Mouse (Mus musculus) liver, embryonic 13.5 days (tissue): ENCODE data around the gene Zfp534. TPM values are rescaled to one million over a fixed set of nuclear protein-coding genes. Genes with fewer than 3 reads are reported as not detected.
"Not testable (repeated sequence)": the region's sequence is repeated elsewhere in the genome, so short reads cannot be mapped to it uniquely, and the experiment has no call there.

Experiments
- ATAC-seq: fragments of 200-750 bp; cut with Nextera tagmentation; 2 replicates; pipeline ENCODE4 v1.8.0; 2017; ENCODE audit warnings: low read depth, mild to moderate bottlenecking, moderate number of reproducible peaks, moderate library complexity
- DNase-seq: peaks from one replicate; pipeline ENCODE4 v3.0.0; 2022
- H3K27ac ChIP-seq: fragments of 300-500 bp; sonication (generic); 2 replicates; pipeline ENCODE4 v1.5.1; 2015; ENCODE audit warnings: moderate library complexity, mild to moderate bottlenecking, inconsistent platforms
- H3K27me3 ChIP-seq: fragments of 300-500 bp; sonication (generic); 2 replicates; pipeline ENCODE4 v1.6.1; 2015; ENCODE audit warnings: mild to moderate bottlenecking, inconsistent platforms
- H3K36me3 ChIP-seq: fragments of 300-500 bp; sonication (generic); 2 replicates; pipeline ENCODE4 v1.6.1; 2015; ENCODE audit warnings: mild to moderate bottlenecking, inconsistent platforms
- H3K4me1 ChIP-seq: fragments of 300-500 bp; sonication (generic); replicated peaks from 2 replicates; pipeline ENCODE4 v1.6.1; 2015; ENCODE audit warnings: inconsistent platforms
- H3K4me2 ChIP-seq: fragments of 300-500 bp; sonication (generic); 2 replicates; pipeline ENCODE4 v1.6.1; 2015; ENCODE audit warnings: inconsistent platforms, mild to moderate bottlenecking, moderate library complexity
- H3K4me3 ChIP-seq: fragments of 300-500 bp; sonication (generic); replicated peaks from 2 replicates; pipeline ENCODE4 v1.5.1; 2015; ENCODE audit warnings: mild to moderate bottlenecking, inconsistent platforms
- H3K9ac ChIP-seq: fragments of 300-500 bp; sonication (generic); 2 replicates; pipeline ENCODE4 v1.6.1; 2015; ENCODE audit warnings: mild to moderate bottlenecking, inconsistent platforms
- H3K9me3 ChIP-seq: fragments of 300-500 bp; sonication (generic); replicated peaks from 2 replicates; pipeline ENCODE4 v1.6.1; 2016; ENCODE audit warnings: inconsistent platforms
- WGBS: fragments of 180-500 bp; shearing (Covaris S2); methylation state at CpG from one replicate; pipeline ENCODE4 v1.1.7; 2015; ENCODE audit not compliant: insufficient replicate concordance; 5-methylcytosine and 5-hydroxymethylcytosine counted together
- polyA plus RNA-seq: library from polyadenylated mRNA; unstranded; fragments of >200 nt; fragmentation: Nextera tagmentation; extraction: Ambion mirVana; gene quantifications from 2 replicates; pipeline ENCODE4 v1.2.1, GENCODE M21; 2015

Gene Zfp534
- polyA plus RNA-seq = not detected in 2 replicates

GRCm38 (mm10) chr4:147702453-147702852, at the start of gene Zfp534:
Zfp534 (minus strand) TSS chr4:147702553.
- 56% methylated on average over 1 of the region's 3 CpGs for WGBS

GRCm38 (mm10) chr4:147746255-147746654, 43.9 kb upstream of the Zfp534 start:
- not testable (repeated sequence) for ATAC-seq, H3K4me2 ChIP-seq, H3K27me3 ChIP-seq, H3K4me3 ChIP-seq, H3K4me1 ChIP-seq, H3K36me3 ChIP-seq, DNase-seq, H3K9me3 ChIP-seq, H3K9ac ChIP-seq, H3K27ac ChIP-seq
- 80% methylated on average over 14 of the region's 15 CpGs for WGBS

More at GRCm38 (mm10) chr4:147702453-147702852, at the start of gene Zfp534:
- H3K4me2 ChIP-seq, H3K27ac ChIP-seq, H3K27me3 ChIP-seq, H3K36me3 ChIP-seq, DNase-seq, ATAC-seq, H3K4me3 ChIP-seq, H3K9me3 ChIP-seq, H3K9ac ChIP-seq, H3K4me1 ChIP-seq: not testable (repeated sequence)

GRCm38 (mm10) chr4:147738636-147739369, 36.5 kb upstream of the Zfp534 start:
- Histone ChIP-seq H3K4me2 (peak overlapping the region; percentile 66), H3K4me3 (peak overlapping the region; percentile 50)
- H3K27me3 ChIP-seq, H3K27ac ChIP-seq, H3K9me3 ChIP-seq, H3K36me3 ChIP-seq, H3K4me1 ChIP-seq, DNase-seq, H3K9ac ChIP-seq, ATAC-seq: not testable (repeated sequence)
- WGBS = 24% methylated on average over 63 of the region's 63 CpGs

DNA sequence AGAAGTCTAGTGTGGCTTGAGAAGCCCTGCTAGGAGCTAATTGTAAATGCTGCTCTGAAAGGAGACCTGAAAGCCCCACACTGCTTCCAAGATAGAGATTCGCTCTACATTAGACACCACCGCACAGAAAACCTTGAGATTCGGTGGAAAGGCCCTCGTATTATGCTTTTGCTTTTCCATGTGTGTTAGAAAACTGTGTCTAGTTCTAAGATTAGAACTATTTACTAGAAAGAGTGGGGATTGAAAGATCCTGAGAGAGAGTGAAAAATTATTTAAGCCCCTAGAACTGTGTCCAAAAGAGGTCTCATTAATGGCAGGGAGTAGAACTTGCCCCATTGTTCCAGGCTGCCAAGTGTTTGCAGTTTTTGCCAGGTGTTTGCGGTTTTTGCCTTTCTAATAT, 47.1 kb downstream of the Zfp534 start:
- H3K36me3 ChIP-seq, DNase-seq, H3K27me3 ChIP-seq, ATAC-seq, H3K4me2 ChIP-seq, H3K27ac ChIP-seq, H3K9me3 ChIP-seq, H3K4me3 ChIP-seq, H3K4me1 ChIP-seq, H3K9ac ChIP-seq: not testable (repeated sequence)
- 67% methylated on average over 5 of the region's 5 CpGs for WGBS

DNA sequence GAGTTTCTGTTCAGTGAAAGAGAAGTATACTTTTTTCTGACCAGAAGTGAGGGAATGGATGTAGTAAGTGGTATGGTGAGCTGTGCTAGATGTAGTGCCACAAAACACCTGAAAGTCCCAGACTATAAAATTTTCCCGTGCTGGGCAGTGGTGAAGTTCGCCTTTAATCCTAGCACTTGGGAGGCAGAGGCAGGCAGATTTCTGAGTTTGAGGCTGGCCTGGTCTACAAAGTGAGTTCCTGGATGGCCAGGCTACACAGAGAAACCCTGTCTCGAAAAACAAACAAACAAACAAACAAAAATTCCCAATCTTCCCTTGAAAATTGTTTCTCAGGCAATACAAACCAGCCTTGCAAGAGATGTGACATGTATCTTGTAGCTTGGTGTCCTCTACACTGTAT, 54.9 kb downstream of the Zfp534 start:
- not testable (repeated sequence) for ATAC-seq, H3K4me2 ChIP-seq
- WGBS = no CpG with 5 or more reads among the region's 3 CpGs

GRCm38 (mm10) chr4:147642413-147642812, 59.9 kb downstream of the Zfp534 start, which contains the start of gene Zfp979:
Zfp979 (minus strand) TSS chr4:147642513.
- DNase-seq = not testable (repeated sequence)

More for the DNA sequence above, 54.9 kb downstream of the Zfp534 start:
- H3K4me3 ChIP-seq, H3K27me3 ChIP-seq, H3K9ac ChIP-seq, H3K4me1 ChIP-seq, DNase-seq, H3K9me3 ChIP-seq, H3K36me3 ChIP-seq, H3K27ac ChIP-seq: not testable (repeated sequence)

GRCm38 (mm10) chr4:147641932-147642331, 60.4 kb downstream of the Zfp534 start:
- H3K9ac ChIP-seq, ATAC-seq, H3K27ac ChIP-seq, H3K4me2 ChIP-seq, H3K4me3 ChIP-seq, H3K9me3 ChIP-seq, H3K36me3 ChIP-seq, DNase-seq, H3K27me3 ChIP-seq, H3K4me1 ChIP-seq: not testable (repeated sequence)
- 37% methylated on average over 2 of the region's 3 CpGs for WGBS

More at GRCm38 (mm10) chr4:147642413-147642812, 59.9 kb downstream of the Zfp534 start, which contains the start of gene Zfp979:
- not testable (repeated sequence) for H3K9ac ChIP-seq, H3K4me1 ChIP-seq, H3K4me2 ChIP-seq, H3K4me3 ChIP-seq, H3K27me3 ChIP-seq, H3K9me3 ChIP-seq, ATAC-seq, H3K36me3 ChIP-seq, H3K27ac ChIP-seq
- no CpG with 5 or more reads among the region's 6 CpGs for WGBS

DNA sequence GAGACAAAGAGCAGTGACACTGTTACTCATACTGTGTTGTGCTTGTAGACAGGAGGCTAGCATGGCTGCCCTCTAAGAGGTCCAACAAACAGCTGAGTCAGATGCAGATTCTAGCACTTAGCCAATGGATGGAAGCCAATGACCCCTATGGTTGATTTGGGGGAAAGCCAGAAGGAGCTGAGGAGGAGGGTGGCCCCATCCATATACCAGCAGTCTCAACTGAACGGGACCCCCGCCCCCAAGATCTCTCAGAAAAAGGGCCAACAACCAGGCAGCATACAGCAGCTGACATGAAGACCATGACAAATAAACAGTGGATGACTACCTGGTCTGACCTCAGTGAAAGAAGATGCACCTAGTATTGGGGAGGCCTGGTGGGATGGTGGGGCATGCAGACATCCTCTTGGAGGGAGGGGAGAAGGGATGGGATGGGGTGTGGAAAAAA, 68.5 kb downstream of the Zfp534 start:
- H3K4me1 ChIP-seq, DNase-seq, H3K9ac ChIP-seq, H3K4me2 ChIP-seq, H3K4me3 ChIP-seq, H3K27ac ChIP-seq, H3K36me3 ChIP-seq, H3K9me3 ChIP-seq, H3K27me3 ChIP-seq: not testable (repeated sequence)
- peak; percentile 50; the same call in 1 of the 2 replicates for ATAC-seq
- WGBS = no CpG with 5 or more reads among the region's 2 CpGs

Other genes starting within 250 kb of the Zfp534 start
- gene Zfp982, start 210.1 kb downstream of the Zfp534 start, polyA plus RNA-seq = 2.4 and 3.4 TPM in 2 replicates
- gene Gm16503, start 162.3 kb downstream of the Zfp534 start, polyA plus RNA-seq = 0.06 and 0.10 TPM in 2 replicates
- 0.09 and 0.14 TPM in 2 replicates for gene Zfp985, start 149.3 kb downstream of the Zfp534 start, polyA plus RNA-seq
- 4.6 and 6.1 TPM in 2 replicates for gene Zfp979, start 60.0 kb downstream of the Zfp534 start, polyA plus RNA-seq
- gene Zfp984, start 107.2 kb upstream of the Zfp534 start, polyA plus RNA-seq = 6.4 and 8.4 TPM in 2 replicates
- 1.3 and 1.5 TPM in 2 replicates for gene Zfp933, start 145.8 kb upstream of the Zfp534 start, polyA plus RNA-seq
- gene Miip, start 166.3 kb upstream of the Zfp534 start, polyA plus RNA-seq = 25.7 and 29.1 TPM in 2 replicates
- gene Fv1, start 166.4 kb upstream of the Zfp534 start, polyA plus RNA-seq = 2.5 and 3.5 TPM in 2 replicates
- 17.7 and 21.0 TPM in 2 replicates for gene Mfn2, start 202.2 kb upstream of the Zfp534 start, polyA plus RNA-seq
- gene Plod1, start 234.2 kb upstream of the Zfp534 start, polyA plus RNA-seq = 24.9 and 28.3 TPM in 2 replicates
- gene 2510039O18Rik, start 238.3 kb upstream of the Zfp534 start, polyA plus RNA-seq = 6.8 and 7.1 TPM in 2 replicates